Comparison of ENCODE assay signal across 8 mouse cellular contexts in genomic region chr17:25416219-25416618, GRCm38 (mm10). TPM values are rescaled to one million over a fixed set of nuclear protein-coding genes. Genes with fewer than 3 reads are reported as not detected.
A peak's percentile ranks its signal among the peaks of the same experiment; 100 is the strongest.
DNase-seq lines count a peak whose midpoint lies in the region; ATAC-seq and TF ChIP-seq lines count a peak whose summit lies in the region.
"Had no signal": no experiment of that assay in that cellular context is flagged by ENCODE, and none has a peak within 500 bp of the region (broad histone marks: within the 10 kb centered on the region; RNA-seq: fewer than 3 reads in every experiment).

No protein-coding gene starts in this region.

- no peak for DNase-seq in layer of hippocampus, adult 2 months (ENCODE audit: low spot score in 2 of 2)
- DNase-seq in layer of hippocampus, adult 18-20 months (ENCODE audit: low spot score in 2 of 2): no peak
- DNase-seq in forebrain, embryonic 14.5 days (ENCODE audit: low spot score): no peak
- DNase-seq in spleen, adult 12 weeks (ENCODE audit: low spot score): no peak

- H3K27ac ChIP-seq in layer of hippocampus, adult 2 months: peak overlapping the region; percentile 59; the same call in 1 of the 2 replicates
- H3K27ac ChIP-seq in forebrain, embryonic 14.5 days (ENCODE audit: low read depth, low read length): 0 out of 2 replicates have a peak overlapping the region, but pooled peaks have one; percentile 24
- peak overlapping the region; percentile 31; the same call in 1 of the 2 replicates for H3K27ac ChIP-seq in hindbrain, embryonic 15.5 days (replicated peaks)
- H3K27ac ChIP-seq in midbrain, embryonic 16.5 days (ENCODE audit: low read length): peak overlapping the region; percentile 40; the same call in 1 of the 2 replicates

- peak overlapping the region; percentile 29; the same call in 1 of the 2 replicates for H3K9ac ChIP-seq in forebrain, embryonic 14.5 days (ENCODE audit: low read length)
- no peak overlapping the region for H3K9ac ChIP-seq in hindbrain, embryonic 15.5 days
- 0 out of 2 replicates have a peak overlapping the region, but pooled peaks have one; percentile 26 for H3K9ac ChIP-seq in midbrain, embryonic 16.5 days (ENCODE audit: low read depth, low read length)

- no peaks in the 10 kb centered on the region for H3K27me3 ChIP-seq in forebrain, embryonic 14.5 days (replicated peaks; ENCODE audit: control insufficient read depth, insufficient read depth, low read length)
- H3K27me3 ChIP-seq in hindbrain, embryonic 15.5 days: no peaks in the 10 kb centered on the region
- no peaks in the 10 kb centered on the region for H3K27me3 ChIP-seq in midbrain, embryonic 16.5 days (ENCODE audit: control insufficient read depth, insufficient read depth, low read depth, low read length)
- H3K27me3 ChIP-seq: Patski had no signal

- H3K4me2 ChIP-seq in forebrain, embryonic 14.5 days (ENCODE audit: low read length): no peak overlapping the region
- H3K4me2 ChIP-seq in hindbrain, embryonic 15.5 days: 0 out of 2 replicates have a peak overlapping the region, but pooled peaks have one; percentile 9
- H3K4me2 ChIP-seq in midbrain, embryonic 16.5 days (ENCODE audit: low read length): no peak overlapping the region

- 28% methylated on average over 3 of the region's 3 CpGs for WGBS in forebrain, embryonic 14.5 days
- 18% methylated on average over 3 of the region's 3 CpGs for WGBS in hindbrain, embryonic 15.5 days
- 22% methylated on average over 3 of the region's 3 CpGs for WGBS in midbrain, embryonic 16.5 days

- peaks cover 46% of the 10 kb centered on the region for H3K4me1 ChIP-seq in forebrain, embryonic 14.5 days (ENCODE audit: control insufficient read depth, insufficient read depth, low read length)
- H3K4me1 ChIP-seq in hindbrain, embryonic 15.5 days (replicated peaks): peaks cover 62% of the 10 kb centered on the region
- peaks cover 46% of the 10 kb centered on the region for H3K4me1 ChIP-seq in midbrain, embryonic 16.5 days (ENCODE audit: control insufficient read depth, insufficient read depth, low read length)

- no peak overlapping the region for H3K4me3 ChIP-seq in layer of hippocampus, adult 2 months
- H3K4me3 ChIP-seq in forebrain, embryonic 14.5 days (ENCODE audit: low read depth, low read length): no peak overlapping the region
- H3K4me3 ChIP-seq in hindbrain, embryonic 15.5 days: no peak overlapping the region
- H3K4me3 ChIP-seq in midbrain, embryonic 16.5 days (ENCODE audit: low read depth, low read length): no peak overlapping the region

- ATAC-seq in forebrain, embryonic 14.5 days: 0 out of 2 replicates have a peak, but pooled peaks have one; percentile 40
- no peak for ATAC-seq in hindbrain, embryonic 15.5 days (ENCODE audit: low FRiP score, low read depth)
- ATAC-seq in midbrain, embryonic 16.5 days: 0 out of 2 replicates have a peak, but pooled peaks have one; percentile 18
- no peak for ATAC-seq in inflammation-experienced regulatory T-cells, adult 6 months
- ATAC-seq: Patski had no signal

- H3K9me3 ChIP-seq in forebrain, embryonic 14.5 days (replicated peaks; ENCODE audit: control insufficient read depth, low read length): no peaks in the 10 kb centered on the region
- H3K9me3 ChIP-seq in hindbrain, embryonic 15.5 days: no peaks in the 10 kb centered on the region
- H3K9me3 ChIP-seq in midbrain, embryonic 16.5 days (replicated peaks; ENCODE audit: control insufficient read depth, low read length, poor library complexity, severe bottlenecking): no peaks in the 10 kb centered on the region

- no peak for TF ChIP-seq CTCF in layer of hippocampus, adult 2 months (conservative IDR thresholded peaks at IDR 0.05)

- no peaks in the 10 kb centered on the region for H3K36me3 ChIP-seq in forebrain, embryonic 14.5 days (ENCODE audit: control insufficient read depth, insufficient read depth, low read length)
- H3K36me3 ChIP-seq in hindbrain, embryonic 15.5 days: no peaks in the 10 kb centered on the region
- H3K36me3 ChIP-seq in midbrain, embryonic 16.5 days (ENCODE audit: control insufficient read depth, insufficient read depth, low read length): no peaks in the 10 kb centered on the region

RNA-seq across cellular contexts. Expression of gene Cacna1h, which starts 17.4 kb away (rescaled TPM):
- 100 to 1,000 TPM; 121 to 142 TPM for total RNA-seq in layer of hippocampus, adult 2 months (2021)
- 100 to 1,000 TPM; 101 to 115 TPM for total RNA-seq in layer of hippocampus, adult 18-20 months (2021)
- 5.5 and 11.0 TPM in 2 replicates for polyA plus RNA-seq in forebrain, embryonic 14.5 days (2014; fragmentation: Nextera tagmentation; extraction: Ambion mirVana)
- polyA plus RNA-seq in hindbrain, embryonic 15.5 days (2015; fragmentation: Nextera tagmentation; extraction: Ambion mirVana): 10.0 and 10.6 TPM in 2 replicates
- polyA plus RNA-seq in midbrain, embryonic 16.5 days (2015; fragmentation: Nextera tagmentation; extraction: Ambion mirVana): 10.0 and 11.5 TPM in 2 replicates
- not detected for polyA plus RNA-seq in inflammation-experienced regulatory T-cells, adult 6 months (2017; shearing (Covaris generic))

RNA-seq across cellular contexts. Expression of gene Tekt4, which starts 38.2 kb away (rescaled TPM):
- total RNA-seq in layer of hippocampus, adult 2 months (2021): 1 to 10 TPM; 1.8 to 2.0 TPM
- 1 to 10 TPM; 2.1 TPM for total RNA-seq in layer of hippocampus, adult 18-20 months (2021)
- polyA plus RNA-seq in forebrain, embryonic 14.5 days (2014; fragmentation: Nextera tagmentation; extraction: Ambion mirVana): 1.2 and 1.4 TPM in 2 replicates
- polyA plus RNA-seq in hindbrain, embryonic 15.5 days (2015; fragmentation: Nextera tagmentation; extraction: Ambion mirVana): 1.1 and 1.3 TPM in 2 replicates
- polyA plus RNA-seq in midbrain, embryonic 16.5 days (2015; fragmentation: Nextera tagmentation; extraction: Ambion mirVana): 1.5 TPM in 2 replicates
- not detected for polyA plus RNA-seq in inflammation-experienced regulatory T-cells, adult 6 months (2017; shearing (Covaris generic))
- polyA plus RNA-seq: Patski had no signal

RNA-seq across cellular contexts. Expression of gene Tpsg1, which starts 47.1 kb away (rescaled TPM):
- not detected for total RNA-seq in layer of hippocampus, adult 2 months (2021)
- total RNA-seq in layer of hippocampus, adult 18-20 months (2021): not detected
- 0.48 and 1.1 TPM in 2 replicates for polyA plus RNA-seq in forebrain, embryonic 14.5 days (2014; fragmentation: Nextera tagmentation; extraction: Ambion mirVana)
- polyA plus RNA-seq in hindbrain, embryonic 15.5 days (2015; fragmentation: Nextera tagmentation; extraction: Ambion mirVana): 0.64 and 0.79 TPM in 2 replicates
- polyA plus RNA-seq in midbrain, embryonic 16.5 days (2015; fragmentation: Nextera tagmentation; extraction: Ambion mirVana): 0.29 and 0.88 TPM in 2 replicates
- polyA plus RNA-seq in inflammation-experienced regulatory T-cells, adult 6 months (2017; shearing (Covaris generic)): not detected
- polyA plus RNA-seq: Patski had no signal

RNA-seq across cellular contexts. Expression of gene Tpsb2, which starts 50.1 kb away (rescaled TPM):
- under 1 TPM in 1 of 2 experiments, not detected in 1; 0.82 TPM for total RNA-seq in layer of hippocampus, adult 2 months (2021)
- total RNA-seq in layer of hippocampus, adult 18-20 months (2021): under 1 TPM in 1 of 2 experiments, not detected in 1; 0.30 TPM
- polyA plus RNA-seq in forebrain, embryonic 14.5 days (2014; fragmentation: Nextera tagmentation; extraction: Ambion mirVana): 0.25 TPM in 1 of 2 replicates, not detected in the other
- polyA plus RNA-seq in hindbrain, embryonic 15.5 days (2015; fragmentation: Nextera tagmentation; extraction: Ambion mirVana): 0.14 and 0.23 TPM in 2 replicates
- polyA plus RNA-seq in midbrain, embryonic 16.5 days (2015; fragmentation: Nextera tagmentation; extraction: Ambion mirVana): 0.23 TPM in 1 of 2 replicates, not detected in the other
- not detected for polyA plus RNA-seq in inflammation-experienced regulatory T-cells, adult 6 months (2017; shearing (Covaris generic))
- polyA plus RNA-seq: Patski had no signal

Comparison
In these comparisons a context has a peak if more than half of its experiments do, and no peak if none do; other contexts are left out.
1. ATAC-seq: peak in forebrain, embryonic 14.5 days (single experiment) and midbrain, embryonic 16.5 days (single experiment); none in hindbrain, embryonic 15.5 days (single experiment) and inflammation-experienced regulatory T-cells, adult 6 months (single experiment).
2. Peak in every context shown above with its lines, with median percentiles within 50 percentile points of each other: H3K27ac ChIP-seq.